Mouse (Mus musculus): ENCODE results near the gene Krt18. TPM values are rescaled to one million over a fixed set of nuclear protein-coding genes. Genes with fewer than 3 reads are reported as not detected.

Krt18 gene
- total and polyA plus RNA-seq, 3 experiments = not detected

DNA sequence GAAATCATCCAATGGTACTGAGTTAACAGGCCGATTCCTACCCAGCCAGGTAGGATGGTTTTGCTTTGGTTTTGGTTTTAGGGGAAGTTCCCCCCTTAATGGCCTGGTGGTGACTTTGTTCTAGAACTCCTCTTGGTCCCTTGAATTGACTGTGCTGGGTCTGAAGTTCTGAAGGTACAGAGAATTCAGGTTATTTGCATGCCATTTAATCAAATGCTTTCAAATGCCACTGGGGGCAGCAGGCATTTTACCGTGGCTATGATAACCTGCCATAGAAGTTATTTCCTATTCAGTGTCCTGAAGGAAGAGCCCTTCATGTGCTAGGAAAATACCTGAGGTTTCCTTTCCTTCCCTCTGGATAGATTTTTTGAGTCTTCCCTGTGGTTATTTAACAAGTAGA lies 52.4 kb downstream of the Krt18 start:
- H3K4me1 ChIP-seq (ENCODE audit: insufficient read depth, low read depth, low read length) = peaks cover 60% of the 10 kb centered on the region

More for the DNA sequence above, 52.4 kb downstream of the Krt18 start:
- H3K27me3 ChIP-seq (ENCODE audit: insufficient read depth, low read length) = no peaks in the 10 kb centered on the region
- peaks cover 76% of the 10 kb centered on the region for H3K36me3 ChIP-seq (replicated peaks)
- H3K4me3 ChIP-seq (ENCODE audit: low read depth, low read length) = no peak overlapping the region
- ATAC-seq (ENCODE audit: extremely low read depth, insufficient number of reproducible peaks, low FRiP score, poor library complexity, severe bottlenecking) (no peak), DNase-seq (ENCODE audit: low spot score) (no peak)
- TF ChIP-seq POLR2AphosphoS5 (IDR thresholded peaks at IDR 0.05; ENCODE audit: insufficient replicate concordance, low read depth, low read length) (no peak), GATA2 (IDR thresholded peaks at IDR 0.05; ENCODE audit: borderline replicate concordance, low read depth, low read length) (no peak), CTCF (IDR thresholded peaks at IDR 0.05; ENCODE audit: low read depth, low read length) (no peak), GATA1 (IDR thresholded peaks at IDR 0.05; ENCODE audit: borderline replicate concordance, low read length) (no peak), TAL1 (conservative IDR thresholded peaks at IDR 0.05; ENCODE audit: low read depth, low read length) (no peak)
- no peaks in the 10 kb centered on the region for H3K9me3 ChIP-seq (replicated peaks)

Other genes with a start within 250 kb of the Krt18 start
- not detected in 2 replicates for gene Krt72, start 241.7 kb upstream of the Krt18 start, total RNA-seq (2014; fragmentation: Nextera tagmentation)
- gene Krt72, start 241.7 kb upstream of the Krt18 start, total RNA-seq (2017) = 0.23 TPM in 1 of 2 replicates, not detected in the other
- gene Krt72, start 241.7 kb upstream of the Krt18 start, polyA plus RNA-seq (2012) = not detected in 2 replicates
- gene Krt73, start 225.8 kb upstream of the Krt18 start, total RNA-seq (2014; fragmentation: Nextera tagmentation) = not detected in 2 replicates
- not detected in 2 replicates for gene Krt73, start 225.8 kb upstream of the Krt18 start, total RNA-seq (2017)
- gene Krt73, start 225.8 kb upstream of the Krt18 start, polyA plus RNA-seq (2012) = not detected in 2 replicates
- not detected in 2 replicates for gene Krt2, start 210.0 kb upstream of the Krt18 start, total RNA-seq (2014; fragmentation: Nextera tagmentation)
- not detected in 2 replicates for gene Krt2, start 210.0 kb upstream of the Krt18 start, total RNA-seq (2017)
- gene Krt2, start 210.0 kb upstream of the Krt18 start, polyA plus RNA-seq (2012) = not detected in 2 replicates
- not detected in 2 replicates for gene Krt1, start 177.4 kb upstream of the Krt18 start, total RNA-seq (2014; fragmentation: Nextera tagmentation)
- gene Krt1, start 177.4 kb upstream of the Krt18 start, total RNA-seq (2017) = 0.11 and 0.12 TPM in 2 replicates
- not detected in 2 replicates for gene Krt1, start 177.4 kb upstream of the Krt18 start, polyA plus RNA-seq (2012)
- not detected in 2 replicates for gene Krt77, start 158.5 kb upstream of the Krt18 start, total RNA-seq (2014; fragmentation: Nextera tagmentation)
- gene Krt77, start 158.5 kb upstream of the Krt18 start, total RNA-seq (2017) = 0.05 TPM in 1 of 2 replicates, not detected in the other
- not detected in 2 replicates for gene Krt77, start 158.5 kb upstream of the Krt18 start, polyA plus RNA-seq (2012)
- gene Krt76, start 135.3 kb upstream of the Krt18 start, total RNA-seq (2014; fragmentation: Nextera tagmentation) = not detected in 2 replicates
- 0.05 TPM in 1 of 2 replicates, not detected in the other for gene Krt76, start 135.3 kb upstream of the Krt18 start, total RNA-seq (2017)
- gene Krt76, start 135.3 kb upstream of the Krt18 start, polyA plus RNA-seq (2012) = not detected in 2 replicates
- gene Krt4, start 103.4 kb upstream of the Krt18 start, total RNA-seq (2014; fragmentation: Nextera tagmentation) = not detected in 2 replicates
- gene Krt4, start 103.4 kb upstream of the Krt18 start, total RNA-seq (2017) = 0.06 and 0.11 TPM in 2 replicates
- gene Krt4, start 103.4 kb upstream of the Krt18 start, polyA plus RNA-seq (2012) = not detected in 2 replicates
- not detected in 2 replicates for gene Krt79, start 87.9 kb upstream of the Krt18 start, total RNA-seq (2014; fragmentation: Nextera tagmentation)
- gene Krt79, start 87.9 kb upstream of the Krt18 start, total RNA-seq (2017) = 0.12 TPM in 1 of 2 replicates, not detected in the other
- gene Krt79, start 87.9 kb upstream of the Krt18 start, polyA plus RNA-seq (2012) = not detected in 2 replicates
- not detected in 2 replicates for gene Krt78, start 73.9 kb upstream of the Krt18 start, total RNA-seq (2014; fragmentation: Nextera tagmentation)
- 0.05 TPM in 1 of 2 replicates, not detected in the other for gene Krt78, start 73.9 kb upstream of the Krt18 start, total RNA-seq (2017)
- not detected in 2 replicates for gene Krt78, start 73.9 kb upstream of the Krt18 start, polyA plus RNA-seq (2012)
- gene Krt8, start 23.7 kb upstream of the Krt18 start, total RNA-seq (2014; fragmentation: Nextera tagmentation) = not detected in 2 replicates
- not detected in 2 replicates for gene Krt8, start 23.7 kb upstream of the Krt18 start, total RNA-seq (2017)
- not detected in 2 replicates for gene Krt8, start 23.7 kb upstream of the Krt18 start, polyA plus RNA-seq (2012)
- gene Eif4b, start 45.6 kb downstream of the Krt18 start, total RNA-seq (2014; fragmentation: Nextera tagmentation) = 196 and 223 TPM in 2 replicates
- gene Eif4b, start 45.6 kb downstream of the Krt18 start, total RNA-seq (2017) = 409 and 435 TPM in 2 replicates
- gene Eif4b, start 45.6 kb downstream of the Krt18 start, polyA plus RNA-seq (2012) = 353 and 439 TPM in 2 replicates
- gene Tns2, start 72.2 kb downstream of the Krt18 start, total RNA-seq (2014; fragmentation: Nextera tagmentation) = 3.8 TPM in 1 of 2 replicates, not detected in the other
- 0.41 and 2.3 TPM in 2 replicates for gene Tns2, start 72.2 kb downstream of the Krt18 start, total RNA-seq (2017)
- gene Tns2, start 72.2 kb downstream of the Krt18 start, polyA plus RNA-seq (2012) = 0.55 and 0.63 TPM in 2 replicates
- 5.3 and 7.1 TPM in 2 replicates for gene Spryd3, start 108.1 kb downstream of the Krt18 start, total RNA-seq (2014; fragmentation: Nextera tagmentation)
- 12.1 and 12.3 TPM in 2 replicates for gene Spryd3, start 108.1 kb downstream of the Krt18 start, total RNA-seq (2017)
- gene Spryd3, start 108.1 kb downstream of the Krt18 start, polyA plus RNA-seq (2012) = 12.7 and 14.9 TPM in 2 replicates
- 0.68 TPM in 1 of 2 replicates, not detected in the other for gene Igfbp6, start 116.2 kb downstream of the Krt18 start, total RNA-seq (2014; fragmentation: Nextera tagmentation)
- 1.3 and 1.9 TPM in 2 replicates for gene Igfbp6, start 116.2 kb downstream of the Krt18 start, total RNA-seq (2017)
- 0.21 and 0.30 TPM in 2 replicates for gene Igfbp6, start 116.2 kb downstream of the Krt18 start, polyA plus RNA-seq (2012)
- 7.4 and 8.1 TPM in 2 replicates for gene Soat2, start 122.3 kb downstream of the Krt18 start, total RNA-seq (2014; fragmentation: Nextera tagmentation)
- 3.1 and 3.3 TPM in 2 replicates for gene Soat2, start 122.3 kb downstream of the Krt18 start, total RNA-seq (2017)
- gene Soat2, start 122.3 kb downstream of the Krt18 start, polyA plus RNA-seq (2012) = 0.64 and 1.1 TPM in 2 replicates
- 42.5 and 64.5 TPM in 2 replicates for gene Zfp740, start 175.1 kb downstream of the Krt18 start, total RNA-seq (2014; fragmentation: Nextera tagmentation)
- 34.8 and 35.3 TPM in 2 replicates for gene Zfp740, start 175.1 kb downstream of the Krt18 start, total RNA-seq (2017)
- gene Zfp740, start 175.1 kb downstream of the Krt18 start, polyA plus RNA-seq (2012) = 12.9 and 18.2 TPM in 2 replicates
- 2.1 and 11.9 TPM in 2 replicates for gene Csad, start 176.5 kb downstream of the Krt18 start, total RNA-seq (2014; fragmentation: Nextera tagmentation)
- 4.2 and 4.9 TPM in 2 replicates for gene Csad, start 176.5 kb downstream of the Krt18 start, total RNA-seq (2017)
- gene Csad, start 176.5 kb downstream of the Krt18 start, polyA plus RNA-seq (2012) = 3.1 and 4.2 TPM in 2 replicates
- 23.7 and 26.6 TPM in 2 replicates for gene Itgb7, start 203.8 kb downstream of the Krt18 start, total RNA-seq (2014; fragmentation: Nextera tagmentation)
- 80.9 and 83.5 TPM in 2 replicates for gene Itgb7, start 203.8 kb downstream of the Krt18 start, total RNA-seq (2017)
- gene Itgb7, start 203.8 kb downstream of the Krt18 start, polyA plus RNA-seq (2012) = 22.1 and 27.2 TPM in 2 replicates
- 2.6 and 3.4 TPM in 2 replicates for gene Rarg, start 229.3 kb downstream of the Krt18 start, total RNA-seq (2014; fragmentation: Nextera tagmentation)
- gene Rarg, start 229.3 kb downstream of the Krt18 start, total RNA-seq (2017) = 1.0 and 1.9 TPM in 2 replicates
- gene Rarg, start 229.3 kb downstream of the Krt18 start, polyA plus RNA-seq (2012) = 1.8 and 2.2 TPM in 2 replicates
- gene Gm9918, start 242.4 kb downstream of the Krt18 start, total RNA-seq (2014; fragmentation: Nextera tagmentation) = not detected in 2 replicates
- 0.12 and 0.44 TPM in 2 replicates for gene Gm9918, start 242.4 kb downstream of the Krt18 start, total RNA-seq (2017)
- not detected in 2 replicates for gene Gm9918, start 242.4 kb downstream of the Krt18 start, polyA plus RNA-seq (2012)